Mouse (Mus musculus): ENCODE data around the gene Prss42.

DNA sequence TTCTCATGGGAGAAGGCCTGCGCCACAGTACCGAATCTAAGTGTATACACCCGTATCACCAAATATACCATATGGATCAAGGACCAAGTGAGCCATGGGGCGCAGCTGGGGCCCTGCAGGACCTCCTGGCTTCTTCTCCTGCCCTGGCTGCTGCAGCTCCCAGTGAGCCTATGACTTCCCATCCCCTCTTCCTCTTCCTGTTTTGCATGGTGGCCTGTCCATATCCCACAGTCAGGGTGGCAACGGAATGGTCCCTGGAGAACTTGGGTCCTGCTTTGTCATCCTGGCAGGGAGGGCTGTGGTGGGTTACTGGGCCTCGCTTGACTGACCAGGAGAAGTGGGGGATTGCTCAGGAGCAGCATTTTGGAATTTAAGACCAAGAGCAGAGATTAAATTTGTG lies 42.9 kb downstream of the Prss42 start:
- TF ChIP-seq CTCF (IDR thresholded peaks at IDR 0.05; ENCODE audit: low read depth, low read length) (no peak), POLR2A (IDR thresholded peaks at IDR 0.05; ENCODE audit: borderline replicate concordance, low read depth, low read length) (no peak)

Data from bone marrow macrophage, adult 2 months (primary cell).